Mouse (Mus musculus): ENCODE data around the gene Zfp385b. TPM values are rescaled to one million over a fixed set of nuclear protein-coding genes. Genes with fewer than 3 reads are reported as not detected.

The Zfp385b gene
- polyA plus RNA-seq (2017; shearing (Covaris generic)): 0.15 TPM

GRCm38 (mm10) chr2:77819539-77819938 is at the start of gene Zfp385b:
TSS of gene Zfp385b (minus strand) at chr2:77819639.

Other genes starting within 250 kb of the Zfp385b start
- gene Cwc22, start 126.7 kb upstream of the Zfp385b start, polyA plus RNA-seq (2017; shearing (Covaris generic)): 31.3 TPM

Measured in effector memory CD4-positive, alpha-beta T cell, adult 5 months (primary cell).